21 mouse cellular contexts compared by ENCODE assay signal in genomic region chr9:79894665-79895064, GRCm38 (mm10).
"Had no signal": no experiment of that assay in that cellular context is flagged by ENCODE, and none has a peak within 500 bp of the region (broad histone marks: within the 10 kb centered on the region; RNA-seq: fewer than 3 reads in every experiment).

No protein-coding gene starts in this region.

- H3K27me3 ChIP-seq: limb, embryonic 13.5 days; midbrain, embryonic 13.5 days; stomach, embryonic 15.5 days had no signal

- DNase-seq: kidney, adult 18-20 months; kidney, adult 9 months; kidney, postnatal 14 days; kidney, postnatal 4 days; left cerebral cortex, postnatal 4 days; liver, postnatal 0 days; lung, embryonic 14.5 days; lung, postnatal 36 days; right cerebral cortex, adult 18-20 months; right cerebral cortex, postnatal 14 days; spleen, adult 18-20 months; thymus, postnatal 25 days had no signal

- H3K4me2 ChIP-seq: limb, embryonic 13.5 days; liver, embryonic 11.5 days; lung, embryonic 14.5 days; midbrain, embryonic 13.5 days; stomach, embryonic 15.5 days had no signal

- H3K9me3 ChIP-seq: limb, embryonic 13.5 days; megakaryocyte, embryonic 14.5 days; midbrain, embryonic 10.5 days; midbrain, embryonic 13.5 days; stomach, embryonic 15.5 days had no signal

- H3K4me1 ChIP-seq: megakaryocyte, embryonic 14.5 days; stomach, embryonic 15.5 days had no signal

- H3K27ac ChIP-seq: limb, embryonic 13.5 days; liver, embryonic 14.5 days; midbrain, embryonic 10.5 days; midbrain, embryonic 13.5 days; stomach, embryonic 15.5 days had no signal

- H3K4me3 ChIP-seq: limb, embryonic 13.5 days; megakaryocyte, embryonic 14.5 days; midbrain, embryonic 10.5 days; midbrain, embryonic 13.5 days; stomach, embryonic 15.5 days had no signal

- H3K9ac ChIP-seq: limb, embryonic 13.5 days; liver, embryonic 14.5 days; liver, postnatal 0 days; lung, embryonic 14.5 days; midbrain, embryonic 13.5 days; stomach, embryonic 15.5 days had no signal

- H3K36me3 ChIP-seq: limb, embryonic 13.5 days; midbrain, embryonic 10.5 days; midbrain, embryonic 13.5 days; stomach, embryonic 15.5 days had no signal

- ATAC-seq: intestine, embryonic 16.5 days; liver, postnatal 0 days; midbrain, embryonic 13.5 days; midbrain, embryonic 16.5 days had no signal
